Mouse (Mus musculus) duodenum, adult 2 months (tissue): ENCODE results near the gene BC025446. TPM values are rescaled to one million over a fixed set of nuclear protein-coding genes. Genes with fewer than 3 reads are reported as not detected.

ENCODE experiments used
- polyA plus RNA-seq: library from polyadenylated mRNA; depleted of rRNA; stranded (reverse); fragments of >200 nt; gene quantifications from 2 replicates; pipeline ENCODE4 v1.2.3, GENCODE M21; 2012; ENCODE audit warnings: low replicate concordance; rRNA removed

Gene BC025446
- polyA plus RNA-seq: 15.5 and 41.8 TPM in 2 replicates

DNA sequence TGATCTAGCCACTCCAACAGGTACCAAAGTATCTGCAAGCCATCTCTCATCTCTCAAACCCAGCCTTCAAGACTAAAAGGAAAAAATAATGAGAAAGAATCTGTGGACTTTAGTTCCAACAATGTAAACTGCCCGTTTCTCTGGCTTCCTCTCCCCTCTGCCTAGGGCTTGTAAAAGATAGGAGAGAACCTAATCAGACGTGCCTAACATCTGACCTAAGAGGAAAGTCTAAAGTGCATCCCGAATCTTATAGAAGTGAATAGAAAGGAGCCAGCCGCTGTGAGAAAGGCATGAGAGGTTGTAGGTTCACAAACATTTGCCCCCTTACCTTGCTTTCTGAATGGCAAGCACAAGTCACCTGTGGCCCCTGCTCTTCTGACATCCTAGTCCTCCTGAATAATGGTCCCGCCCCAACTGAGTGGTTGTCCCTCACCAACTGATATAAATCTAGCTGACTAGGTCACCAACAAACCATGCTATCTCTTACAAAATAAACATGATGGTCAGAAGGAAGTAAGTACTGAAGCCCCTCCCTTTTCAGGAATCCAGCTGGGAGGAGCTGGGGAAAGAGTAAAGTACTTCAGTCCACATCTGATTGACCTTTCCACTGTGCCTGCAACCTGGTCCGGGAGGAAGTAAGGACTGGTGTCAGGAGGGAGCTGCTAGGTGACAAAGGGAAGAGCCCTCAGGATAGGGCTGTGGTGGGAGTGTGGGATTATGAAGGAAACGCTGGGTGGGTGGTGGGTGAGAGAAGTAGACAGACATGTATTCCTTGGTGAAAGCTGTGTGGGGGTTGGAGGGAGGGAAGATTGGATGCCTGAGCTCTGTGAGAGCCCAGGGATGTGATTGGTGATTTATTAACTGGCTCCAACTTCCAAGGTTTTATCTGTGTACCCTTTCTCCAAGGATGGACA is at the start of gene BC025446:
Gene BC025446 (plus strand): TSS at position 599 of the 914 bp plus-strand sequence.

DNA sequence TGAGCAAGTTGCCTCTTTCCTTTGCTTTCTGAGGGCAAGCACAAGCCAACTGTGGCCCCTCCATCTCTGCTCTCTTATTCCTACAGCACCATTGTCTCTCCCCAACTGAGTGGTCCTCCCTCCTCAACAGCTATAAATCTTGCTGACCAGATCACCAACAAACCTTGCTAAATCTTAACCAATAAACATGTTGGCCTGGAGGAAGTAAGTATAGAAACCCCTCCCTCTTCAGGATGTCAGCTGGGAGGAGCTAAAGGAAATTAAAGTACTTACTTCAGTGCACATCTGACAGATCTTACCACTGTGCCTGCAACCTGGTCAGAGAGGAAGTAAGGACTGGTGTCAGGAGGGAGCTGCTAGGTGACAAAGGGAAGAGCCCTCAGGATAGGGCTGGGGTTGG is 51.9 kb downstream of the BC025446 start, which contains the start of gene Ly6f:
Gene Ly6f (plus strand): TSS at position 301 of the 400 bp plus-strand sequence.

Other genes starting within 250 kb of the BC025446 start
- gene Ly6i, start 232.9 kb upstream of the BC025446 start, polyA plus RNA-seq: 0.09 and 0.23 TPM in 2 replicates
- 22.8 and 23.0 TPM in 2 replicates for gene Ly6a, start 218.3 kb upstream of the BC025446 start, polyA plus RNA-seq
- gene Ly6c1, start 167.5 kb upstream of the BC025446 start, polyA plus RNA-seq: 81.0 and 83.6 TPM in 2 replicates
- 15.0 and 17.7 TPM in 2 replicates for gene Ly6c2, start 104.4 kb upstream of the BC025446 start, polyA plus RNA-seq
- gene Ly6g, start 61.1 kb upstream of the BC025446 start, polyA plus RNA-seq: not detected in 2 replicates
- gene Ly6f, start 52.0 kb downstream of the BC025446 start, polyA plus RNA-seq: not detected in 2 replicates